Mouse (Mus musculus): Measurements from ENCODE around the gene CN725425. TPM values are rescaled to one million over a fixed set of nuclear protein-coding genes. Genes with fewer than 3 reads are reported as not detected.

The CN725425 gene
- not detected in 2 replicates for polyA plus RNA-seq (2014; fragmentation: Nextera tagmentation; extraction: Ambion mirVana)

- Histone ChIP-seq H3K36me3 (replicated peaks; ENCODE audit: control insufficient read depth, insufficient read depth, low read depth, low read length) (no peaks in the 10 kb centered on the region), H3K27me3 (ENCODE audit: control insufficient read depth, insufficient read depth, low read length) (no peaks in the 10 kb centered on the region), H3K4me3 (ENCODE audit: low read depth, low read length) (no peak within 1 kb of the TSS), H3K9me3 (replicated peaks; ENCODE audit: control insufficient read depth, low read length) (no peaks in the 10 kb centered on the region), H3K4me1 (ENCODE audit: control insufficient read depth, insufficient read depth, low read length) (no peaks in the 10 kb centered on the region), H3K4me2 (ENCODE audit: low read depth, low read length) (no peak within 1 kb of the TSS), H3K27ac (replicated peaks; ENCODE audit: low read depth, low read length) (no peak within 1 kb of the TSS), H3K9ac (replicated peaks; ENCODE audit: low read length) (no peak within 1 kb of the TSS)
- DNase-seq (ENCODE audit: low spot score) (no peak), ATAC-seq (replicated peaks; ENCODE audit: insufficient number of reproducible peaks, low FRiP score, low TSS enrichment, low read depth) (no peak)
- WGBS = 87% methylated on average over 30 of the region's 30 CpGs
Measured at GRCm38 (mm10) chr15:91199256-91199905, at the start of gene CN725425. Gene CN725425 (plus strand): TSS chr15:91199494.

- Histone ChIP-seq H3K4me3 (ENCODE audit: low read depth, low read length) (no peak overlapping the region), H3K9ac (replicated peaks; ENCODE audit: low read length) (no peak overlapping the region), H3K4me2 (ENCODE audit: low read depth, low read length) (no peak overlapping the region), H3K36me3 (replicated peaks; ENCODE audit: control insufficient read depth, insufficient read depth, low read depth, low read length) (peaks cover 3% of the 10 kb centered on the region; the same call in 1 of the 2 replicates), H3K9me3 (replicated peaks; ENCODE audit: control insufficient read depth, low read length) (no peaks in the 10 kb centered on the region), H3K27ac (replicated peaks; ENCODE audit: low read depth, low read length) (no peak overlapping the region), H3K27me3 (ENCODE audit: control insufficient read depth, insufficient read depth, low read length) (no peaks in the 10 kb centered on the region), H3K4me1 (ENCODE audit: control insufficient read depth, insufficient read depth, low read length) (no peaks in the 10 kb centered on the region)
- ATAC-seq (replicated peaks; ENCODE audit: insufficient number of reproducible peaks, low FRiP score, low TSS enrichment, low read depth) = no peak
- 73% methylated on average over 1 of the region's 1 CpGs for WGBS
- DNase-seq (ENCODE audit: low spot score) = no peak
Measured at GRCm38 (mm10) chr15:91152592-91152991, 46.7 kb upstream of the CN725425 start.

- Histone ChIP-seq H3K9me3 (replicated peaks; ENCODE audit: control insufficient read depth, low read length) (no peaks in the 10 kb centered on the region), H3K27me3 (ENCODE audit: control insufficient read depth, insufficient read depth, low read length) (no peaks in the 10 kb centered on the region), H3K4me1 (ENCODE audit: control insufficient read depth, insufficient read depth, low read length) (no peaks in the 10 kb centered on the region), H3K4me2 (ENCODE audit: low read depth, low read length) (no peak overlapping the region), H3K27ac (replicated peaks; ENCODE audit: low read depth, low read length) (no peak overlapping the region), H3K4me3 (ENCODE audit: low read depth, low read length) (no peak overlapping the region), H3K9ac (replicated peaks; ENCODE audit: low read length) (no peak overlapping the region), H3K36me3 (replicated peaks; ENCODE audit: control insufficient read depth, insufficient read depth, low read depth, low read length) (peaks cover 3% of the 10 kb centered on the region; the same call in 1 of the 2 replicates)
- DNase-seq (ENCODE audit: low spot score) (no peak), ATAC-seq (replicated peaks; ENCODE audit: insufficient number of reproducible peaks, low FRiP score, low TSS enrichment, low read depth) (no peak)
- WGBS = 64% methylated on average over 3 of the region's 3 CpGs
Measured at GRCm38 (mm10) chr15:91153311-91153710, 46.0 kb upstream of the CN725425 start.

GRCm38 (mm10) chr15:91161153-91161552 is 38.1 kb upstream of the CN725425 start:
- Histone ChIP-seq H3K9ac (replicated peaks; ENCODE audit: low read length) (no peak overlapping the region), H3K9me3 (replicated peaks; ENCODE audit: control insufficient read depth, low read length) (no peaks in the 10 kb centered on the region), H3K36me3 (replicated peaks; ENCODE audit: control insufficient read depth, insufficient read depth, low read depth, low read length) (no peaks in the 10 kb centered on the region), H3K4me2 (ENCODE audit: low read depth, low read length) (no peak overlapping the region), H3K4me1 (ENCODE audit: control insufficient read depth, insufficient read depth, low read length) (no peaks in the 10 kb centered on the region), H3K27ac (replicated peaks; ENCODE audit: low read depth, low read length) (no peak overlapping the region), H3K27me3 (ENCODE audit: control insufficient read depth, insufficient read depth, low read length) (no peaks in the 10 kb centered on the region), H3K4me3 (ENCODE audit: low read depth, low read length) (no peak overlapping the region)
- no peak for ATAC-seq (replicated peaks; ENCODE audit: insufficient number of reproducible peaks, low FRiP score, low TSS enrichment, low read depth)
- no peak for DNase-seq (ENCODE audit: low spot score)
- WGBS = 90% methylated on average over 5 of the region's 5 CpGs

GRCm38 (mm10) chr15:91163454-91163853 is 35.8 kb upstream of the CN725425 start:
- H3K27me3 ChIP-seq (ENCODE audit: control insufficient read depth, insufficient read depth, low read length) = no peaks in the 10 kb centered on the region
- H3K9me3 ChIP-seq (replicated peaks; ENCODE audit: control insufficient read depth, low read length) = no peaks in the 10 kb centered on the region
- ATAC-seq (replicated peaks; ENCODE audit: insufficient number of reproducible peaks, low FRiP score, low TSS enrichment, low read depth) (no peak), DNase-seq (ENCODE audit: low spot score) (no peak)
- H3K27ac ChIP-seq (replicated peaks; ENCODE audit: low read depth, low read length) = no peak overlapping the region
- no peaks in the 10 kb centered on the region for H3K36me3 ChIP-seq (replicated peaks; ENCODE audit: control insufficient read depth, insufficient read depth, low read depth, low read length)
- WGBS = 73% methylated on average over 2 of the region's 2 CpGs
- no peak overlapping the region for H3K4me3 ChIP-seq (ENCODE audit: low read depth, low read length)
- H3K9ac ChIP-seq (replicated peaks; ENCODE audit: low read length) = no peak overlapping the region
- H3K4me1 ChIP-seq (ENCODE audit: control insufficient read depth, insufficient read depth, low read length) = no peaks in the 10 kb centered on the region
- H3K4me2 ChIP-seq (ENCODE audit: low read depth, low read length) = no peak overlapping the region

- no peaks in the 10 kb centered on the region for H3K27me3 ChIP-seq (ENCODE audit: control insufficient read depth, insufficient read depth, low read length)
- H3K9ac ChIP-seq (replicated peaks; ENCODE audit: low read length) = no peak overlapping the region
- no peaks in the 10 kb centered on the region for H3K36me3 ChIP-seq (replicated peaks; ENCODE audit: control insufficient read depth, insufficient read depth, low read depth, low read length)
- H3K4me1 ChIP-seq (ENCODE audit: control insufficient read depth, insufficient read depth, low read length) = no peaks in the 10 kb centered on the region
- no peak overlapping the region for H3K4me2 ChIP-seq (ENCODE audit: low read depth, low read length)
- H3K9me3 ChIP-seq (replicated peaks; ENCODE audit: control insufficient read depth, low read length) = no peaks in the 10 kb centered on the region
- peak; percentile 56 for DNase-seq (ENCODE audit: low spot score)
- 9% methylated on average over 5 of the region's 5 CpGs for WGBS
- H3K4me3 ChIP-seq (ENCODE audit: low read depth, low read length) = no peak overlapping the region
- no peak overlapping the region for H3K27ac ChIP-seq (replicated peaks; ENCODE audit: low read depth, low read length)
- ATAC-seq (replicated peaks; ENCODE audit: insufficient number of reproducible peaks, low FRiP score, low TSS enrichment, low read depth) = no peak
Measured at GRCm38 (mm10) chr15:91165021-91165420, 34.3 kb upstream of the CN725425 start.

GRCm38 (mm10) chr15:91167850-91168562 is 31.3 kb upstream of the CN725425 start:
- H3K4me3 ChIP-seq (ENCODE audit: low read depth, low read length) = no peak overlapping the region
- 89% methylated on average over 13 of the region's 13 CpGs for WGBS
- no peak for ATAC-seq (replicated peaks; ENCODE audit: insufficient number of reproducible peaks, low FRiP score, low TSS enrichment, low read depth)
- H3K9ac ChIP-seq (replicated peaks; ENCODE audit: low read length) = no peak overlapping the region
- no peak overlapping the region for H3K27ac ChIP-seq (replicated peaks; ENCODE audit: low read depth, low read length)
- H3K4me1 ChIP-seq (ENCODE audit: control insufficient read depth, insufficient read depth, low read length) = no peaks in the 10 kb centered on the region
- DNase-seq (ENCODE audit: low spot score) = no peak
- no peaks in the 10 kb centered on the region for H3K9me3 ChIP-seq (replicated peaks; ENCODE audit: control insufficient read depth, low read length)
- no peak overlapping the region for H3K4me2 ChIP-seq (ENCODE audit: low read depth, low read length)
- H3K27me3 ChIP-seq (ENCODE audit: control insufficient read depth, insufficient read depth, low read length) = no peaks in the 10 kb centered on the region
- H3K36me3 ChIP-seq (replicated peaks; ENCODE audit: control insufficient read depth, insufficient read depth, low read depth, low read length) = no peaks in the 10 kb centered on the region

- no peaks in the 10 kb centered on the region for H3K4me1 ChIP-seq (ENCODE audit: control insufficient read depth, insufficient read depth, low read length)
- no peak overlapping the region for H3K9ac ChIP-seq (replicated peaks; ENCODE audit: low read length)
- no peaks in the 10 kb centered on the region for H3K9me3 ChIP-seq (replicated peaks; ENCODE audit: control insufficient read depth, low read length)
- 78% methylated on average over 9 of the region's 9 CpGs for WGBS
- no peaks in the 10 kb centered on the region for H3K36me3 ChIP-seq (replicated peaks; ENCODE audit: control insufficient read depth, insufficient read depth, low read depth, low read length)
- no peak overlapping the region for H3K4me3 ChIP-seq (ENCODE audit: low read depth, low read length)
- no peak overlapping the region for H3K4me2 ChIP-seq (ENCODE audit: low read depth, low read length)
- ATAC-seq (replicated peaks; ENCODE audit: insufficient number of reproducible peaks, low FRiP score, low TSS enrichment, low read depth) (no peak), DNase-seq (ENCODE audit: low spot score) (no peak)
- no peak overlapping the region for H3K27ac ChIP-seq (replicated peaks; ENCODE audit: low read depth, low read length)
- H3K27me3 ChIP-seq (ENCODE audit: control insufficient read depth, insufficient read depth, low read length) = no peaks in the 10 kb centered on the region
Measured at GRCm38 (mm10) chr15:91170602-91171328, 28.5 kb upstream of the CN725425 start.

All from embryonic facial prominence, embryonic 11.5 days (tissue).